Mouse (Mus musculus): ENCODE data around the gene Gm6760. TPM values are rescaled to one million over a fixed set of nuclear protein-coding genes. Genes with fewer than 3 reads are reported as not detected.

Gm6760 gene
- polyA plus RNA-seq (2014; fragmentation: Nextera tagmentation; extraction: Ambion mirVana), result not detected in 2 replicates

DNA sequence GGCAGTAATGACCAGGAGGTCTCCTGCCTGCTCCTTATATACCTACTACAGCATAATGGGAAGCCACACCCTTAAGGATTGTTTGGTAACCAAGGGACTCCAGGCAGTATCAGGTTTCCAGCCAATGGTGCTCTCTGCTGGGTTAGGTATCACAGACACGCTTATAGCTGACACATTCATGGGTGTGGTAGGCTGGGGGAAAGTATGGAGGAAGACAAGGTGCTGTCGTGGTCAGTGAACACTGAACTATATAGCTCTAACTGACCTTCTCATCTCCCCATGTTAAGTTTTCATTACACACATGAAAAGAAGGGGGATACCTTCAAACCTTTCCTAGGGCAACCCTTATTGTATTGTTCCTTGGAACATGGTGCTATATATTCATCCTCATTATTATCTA, at the start of gene Gm6760:
Gene Gm6760, minus strand, starts transcription at position 101 of the 400 bp plus-strand sequence.
- Histone ChIP-seq H3K4me1 (replicated peaks; ENCODE audit: control insufficient read depth, insufficient read depth, low read length) (no peaks in the 10 kb centered on the region), H3K9ac (ENCODE audit: low read depth, low read length) (no peak within 1 kb of the TSS), H3K27me3 (replicated peaks; ENCODE audit: control insufficient read depth, insufficient read depth, low read length) (no peaks in the 10 kb centered on the region), H3K9me3 (ENCODE audit: control insufficient read depth, low read length) (no peaks in the 10 kb centered on the region), H3K4me2 (no peak within 1 kb of the TSS), H3K27ac (ENCODE audit: low read depth, low read length) (no peak within 1 kb of the TSS), H3K4me3 (ENCODE audit: low read depth, low read length) (no peak within 1 kb of the TSS), H3K36me3 (ENCODE audit: control insufficient read depth, insufficient read depth, low read length) (no peaks in the 10 kb centered on the region)
- ATAC-seq (replicated peaks; ENCODE audit: low FRiP score), result no peak
- WGBS, result 45% methylated on average over 2 of the region's 2 CpGs
- no peak for DNase-seq (ENCODE audit: low spot score)

DNA sequence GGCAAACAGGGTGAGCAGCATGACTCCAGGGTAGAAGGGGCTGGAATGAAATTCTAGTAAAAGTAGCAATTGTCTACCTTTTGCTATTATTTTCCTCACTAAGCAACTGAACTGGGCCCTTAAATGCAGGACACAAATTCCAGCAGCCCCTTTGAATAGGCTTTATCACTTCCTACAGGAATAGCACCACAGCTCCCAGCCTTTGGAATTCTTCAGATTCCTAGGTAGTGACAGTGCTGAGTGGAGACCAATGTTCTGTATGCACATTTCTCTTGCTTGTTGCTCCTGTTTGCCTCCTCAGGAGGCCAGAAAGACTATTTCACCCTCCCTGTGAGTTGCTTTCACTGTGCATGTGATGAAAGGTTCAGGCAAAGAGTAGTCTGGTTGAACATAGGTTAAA, 29.2 kb upstream of the Gm6760 start:
- no peak overlapping the region for H3K27ac ChIP-seq (ENCODE audit: low read depth, low read length)
- no peaks in the 10 kb centered on the region for H3K27me3 ChIP-seq (replicated peaks; ENCODE audit: control insufficient read depth, insufficient read depth, low read length)
- no peaks in the 10 kb centered on the region for H3K36me3 ChIP-seq (ENCODE audit: control insufficient read depth, insufficient read depth, low read length)
- no peak for DNase-seq (ENCODE audit: low spot score)
- ATAC-seq (replicated peaks; ENCODE audit: low FRiP score), result no peak
- H3K9me3 ChIP-seq (ENCODE audit: control insufficient read depth, low read length), result no peaks in the 10 kb centered on the region
- no peak overlapping the region for H3K4me2 ChIP-seq
- no peak overlapping the region for H3K9ac ChIP-seq (ENCODE audit: low read depth, low read length)
- H3K4me3 ChIP-seq (ENCODE audit: low read depth, low read length), result no peak overlapping the region
- no peaks in the 10 kb centered on the region for H3K4me1 ChIP-seq (replicated peaks; ENCODE audit: control insufficient read depth, insufficient read depth, low read length)

DNA sequence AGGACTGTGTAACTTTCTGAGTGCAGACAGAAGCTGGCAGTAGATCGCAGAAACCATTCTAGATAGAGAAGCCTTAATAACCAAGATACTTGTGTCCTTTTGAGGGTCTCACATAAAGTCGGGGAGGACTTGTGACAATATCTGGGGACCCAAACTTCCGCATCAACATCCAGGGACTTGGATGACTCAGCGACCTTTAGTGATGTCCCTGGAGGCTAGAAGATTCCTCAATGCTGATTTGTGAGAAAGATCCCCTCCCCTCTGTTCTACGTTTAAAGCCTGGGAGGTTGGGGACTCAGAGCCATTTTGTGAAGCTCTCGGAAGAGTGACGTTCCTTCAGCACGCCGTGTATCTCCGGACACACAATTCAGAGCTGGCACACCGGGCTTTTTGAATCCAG, 21.2 kb upstream of the Gm6760 start, which contains the start of gene 3830417A13Rik:
Gene 3830417A13Rik, plus strand, starts transcription at position 301 of the 400 bp plus-strand sequence.
- no peak for DNase-seq (ENCODE audit: low spot score)
- H3K9me3 ChIP-seq (ENCODE audit: control insufficient read depth, low read length), result no peaks in the 10 kb centered on the region
- no peaks in the 10 kb centered on the region for H3K36me3 ChIP-seq (ENCODE audit: control insufficient read depth, insufficient read depth, low read length)
- ATAC-seq (replicated peaks; ENCODE audit: low FRiP score), result no peak
- no peaks in the 10 kb centered on the region for H3K4me1 ChIP-seq (replicated peaks; ENCODE audit: control insufficient read depth, insufficient read depth, low read length)
- H3K9ac ChIP-seq (ENCODE audit: low read depth, low read length), result no peak within 1 kb of the TSS
- no peak within 1 kb of the TSS for H3K4me3 ChIP-seq (ENCODE audit: low read depth, low read length)
- WGBS, result 81% methylated on average over 11 of the region's 11 CpGs
- H3K4me2 ChIP-seq, result no peak within 1 kb of the TSS
- no peaks in the 10 kb centered on the region for H3K27me3 ChIP-seq (replicated peaks; ENCODE audit: control insufficient read depth, insufficient read depth, low read length)
- no peak within 1 kb of the TSS for H3K27ac ChIP-seq (ENCODE audit: low read depth, low read length)

Other genes starting within 250 kb of the Gm6760 start
- gene 3830417A13Rik, start 21.4 kb upstream of the Gm6760 start, polyA plus RNA-seq (2014; fragmentation: Nextera tagmentation; extraction: Ambion mirVana), result 0.10 TPM in 1 of 2 replicates, not detected in the other
- 0.44 and 1.0 TPM in 2 replicates for gene Slitrk4, start 124.8 kb upstream of the Gm6760 start, polyA plus RNA-seq (2014; fragmentation: Nextera tagmentation; extraction: Ambion mirVana)